Mouse (Mus musculus) cortical plate, adult 2 months (tissue): ENCODE measurements around the gene Rgs6.

Experiments
- CTCF ChIP-seq: fragments of 200-500 bp; IDR thresholded peaks from 2 replicates; pipeline ENCODE4 v1.5.1; 2011; ENCODE audit warnings: mild to moderate bottlenecking, control low read depth, low read length; ENCODE audit not compliant: insufficient read depth; ENCODE audit errors: extremely low read depth
- POLR2A ChIP-seq: fragments of 200-500 bp; IDR thresholded peaks from 2 replicates; pipeline ENCODE4 v1.6.1; 2011; ENCODE audit warnings: mild to moderate bottlenecking, low read length, control low read depth; ENCODE audit not compliant: insufficient read depth; ENCODE audit errors: extremely low read depth

DNA sequence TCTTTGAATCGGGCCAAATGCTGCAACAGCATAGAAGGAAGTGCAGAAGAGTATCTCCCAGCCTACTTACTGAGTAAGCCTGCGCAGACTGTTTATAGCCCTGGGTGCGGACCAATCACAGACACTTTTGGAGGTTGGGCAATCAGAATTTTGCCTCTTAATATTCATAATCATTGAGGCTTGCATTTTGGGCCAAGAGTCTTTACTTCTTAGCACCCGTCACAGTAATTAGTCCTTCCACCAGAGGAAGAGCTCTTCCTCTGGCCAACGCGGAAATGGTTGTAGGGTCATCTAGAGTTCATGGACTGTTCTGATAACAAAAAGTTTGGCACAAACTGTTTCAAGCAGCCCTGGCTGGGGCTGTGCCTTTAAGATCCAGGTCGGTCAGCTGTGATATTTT lies 499.5 kb downstream of the Rgs6 start:
- TF ChIP-seq CTCF (no peak), POLR2A (no peak)
